Mouse (Mus musculus): ENCODE measurements at regions not wholly inside any gene's neighbourhood (a gene's known extent, or its start where the extent isn't known, plus 50 kb on each side); places are given as distances from the start of the nearest gene placed in this dataset.
A peak's percentile ranks its signal among the peaks of the same experiment; 100 is the strongest.

GRCm38 (mm10) chr9:117859580-117860045, 180.7 kb upstream of the Azi2 start:
- Histone ChIP-seq H3K4me2 (ENCODE audit: low read depth) (no peak overlapping the region), H3K79me2 (ENCODE audit: control insufficient read depth, insufficient read depth) (no peaks in the 10 kb centered on the region), H3K36me3 (ENCODE audit: control insufficient read depth, insufficient read depth) (no peaks in the 10 kb centered on the region), H3ac (ENCODE audit: control insufficient read depth, insufficient read length) (no peak overlapping the region), H3K27me3 (ENCODE audit: control insufficient read depth, insufficient read depth, insufficient read length) (no peaks in the 10 kb centered on the region), H3K4me3 (no peak overlapping the region)
- TF ChIP-seq MYOD1 (IDR thresholded peaks at IDR 0.05; ENCODE audit: control insufficient read depth in 1 of 3, insufficient read length in 2 of 3, low read depth in 2 of 3) = no peak
- TF ChIP-seq TCF3 (IDR thresholded peaks at IDR 0.05; ENCODE audit: insufficient read length, low read depth) = no peak
- no peak for TF ChIP-seq MAX (IDR thresholded peaks at IDR 0.05; ENCODE audit: low read depth)
- TF ChIP-seq SRF (IDR thresholded peaks at IDR 0.05; ENCODE audit: control insufficient read depth, insufficient read length, low read depth) = no peak
- no peak for TF ChIP-seq USF1 (IDR thresholded peaks at IDR 0.05; ENCODE audit: low read depth)
- no peak for TF ChIP-seq CEBPB (IDR thresholded peaks at IDR 0.05; ENCODE audit: insufficient read depth, poor library complexity, severe bottlenecking)
- TF ChIP-seq E2F4 (IDR thresholded peaks at IDR 0.05; ENCODE audit: insufficient read depth) = no peak
- no peak for TF ChIP-seq POLR2AphosphoS2 (IDR thresholded peaks at IDR 0.05; ENCODE audit: insufficient read length, low read depth)
- no peak for TF ChIP-seq MYOG (IDR thresholded peaks at IDR 0.05; ENCODE audit: control insufficient read depth in 1 of 3, insufficient read depth in 1 of 3, insufficient read length in 2 of 3, low read depth in 2 of 3)
- no peak for TF ChIP-seq TCF12 (IDR thresholded peaks at IDR 0.05; ENCODE audit: insufficient read depth, poor library complexity, severe bottlenecking)
- TF ChIP-seq REST (IDR thresholded peaks at IDR 0.05; ENCODE audit: insufficient read depth, insufficient read length) = no peak
- no peak for TF ChIP-seq POLR2A (IDR thresholded peaks at IDR 0.05; ENCODE audit: insufficient read length, low read depth)

GRCm38 (mm10) chr9:117843531-117843930, 196.8 kb upstream of the Azi2 start:
- H3K79me2 ChIP-seq (ENCODE audit: control insufficient read depth, insufficient read depth) = no peaks in the 10 kb centered on the region
- H3K4me2 ChIP-seq (ENCODE audit: low read depth) = no peak overlapping the region
- TF ChIP-seq CEBPB (IDR thresholded peaks at IDR 0.05; ENCODE audit: insufficient read depth, poor library complexity, severe bottlenecking) (no peak), E2F4 (IDR thresholded peaks at IDR 0.05; ENCODE audit: insufficient read depth) (no peak), SRF (IDR thresholded peaks at IDR 0.05; ENCODE audit: control insufficient read depth, insufficient read length, low read depth) (no peak), TCF3 (IDR thresholded peaks at IDR 0.05; ENCODE audit: insufficient read length, low read depth) (no peak), MYOD1 (IDR thresholded peaks at IDR 0.05; ENCODE audit: control insufficient read depth in 1 of 3, insufficient read length in 2 of 3, low read depth in 2 of 3) (no peak), MYOG (IDR thresholded peaks at IDR 0.05; ENCODE audit: control insufficient read depth in 1 of 3, insufficient read depth in 1 of 3, insufficient read length in 2 of 3, low read depth in 2 of 3) (no peak), POLR2AphosphoS2 (IDR thresholded peaks at IDR 0.05; ENCODE audit: insufficient read length, low read depth) (no peak), MAX (IDR thresholded peaks at IDR 0.05; ENCODE audit: low read depth) (no peak), USF1 (IDR thresholded peaks at IDR 0.05; ENCODE audit: low read depth) (no peak), TCF12 (IDR thresholded peaks at IDR 0.05; ENCODE audit: insufficient read depth, poor library complexity, severe bottlenecking) (no peak), REST (IDR thresholded peaks at IDR 0.05; ENCODE audit: insufficient read depth, insufficient read length) (no peak), POLR2A (IDR thresholded peaks at IDR 0.05; ENCODE audit: insufficient read length, low read depth) (no peak)
- no peak overlapping the region for H3ac ChIP-seq (ENCODE audit: control insufficient read depth, insufficient read length)
- no peak overlapping the region for H3K4me3 ChIP-seq
- H3K36me3 ChIP-seq (ENCODE audit: control insufficient read depth, insufficient read depth) = no peaks in the 10 kb centered on the region
- H3K27me3 ChIP-seq (ENCODE audit: control insufficient read depth, insufficient read depth, insufficient read length) = no peaks in the 10 kb centered on the region

DNA sequence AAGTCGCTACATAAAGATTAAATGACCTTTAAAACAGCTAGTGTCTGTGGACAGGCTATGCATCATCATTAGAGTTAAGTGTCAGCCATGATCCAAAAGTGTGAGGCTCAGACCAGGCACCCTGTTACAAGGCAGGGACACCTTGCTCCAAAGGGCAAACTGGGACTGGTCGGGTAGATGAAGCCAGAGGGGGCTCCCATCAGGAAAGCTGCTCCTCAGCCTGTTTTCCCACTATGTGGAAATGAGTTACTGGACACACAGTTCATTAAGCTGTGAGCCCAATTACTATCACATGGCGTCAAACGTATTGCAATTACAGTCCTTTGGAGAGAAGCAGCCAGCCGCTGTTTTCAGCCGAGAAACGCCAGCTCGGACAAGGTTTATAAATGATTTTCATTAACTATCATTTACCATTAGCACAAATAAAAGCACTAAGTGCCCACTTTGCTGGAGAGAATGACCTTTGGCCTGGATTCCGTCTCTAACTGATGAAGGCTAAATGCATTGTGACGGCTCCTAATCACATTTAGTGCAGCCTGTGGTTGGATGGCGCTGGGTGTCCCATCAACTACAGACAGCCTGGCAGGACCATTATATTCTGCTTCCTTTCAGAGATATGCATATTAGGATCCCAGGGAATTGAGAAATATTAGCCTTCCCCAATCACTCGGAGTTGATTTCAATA, 203.5 kb upstream of the Azi2 start:
- Histone ChIP-seq H3K79me2 (ENCODE audit: control insufficient read depth, insufficient read depth) (no peaks in the 10 kb centered on the region), H3K4me2 (ENCODE audit: low read depth) (no peak overlapping the region), H3ac (ENCODE audit: control insufficient read depth, insufficient read length) (no peak overlapping the region), H3K27me3 (ENCODE audit: control insufficient read depth, insufficient read depth, insufficient read length) (no peaks in the 10 kb centered on the region), H3K4me3 (no peak overlapping the region), H3K36me3 (ENCODE audit: control insufficient read depth, insufficient read depth) (no peaks in the 10 kb centered on the region)
- no peak for TF ChIP-seq TCF12 (IDR thresholded peaks at IDR 0.05; ENCODE audit: insufficient read depth, poor library complexity, severe bottlenecking)
- TF ChIP-seq MYOG (IDR thresholded peaks at IDR 0.05; ENCODE audit: control insufficient read depth in 1 of 3, insufficient read depth in 1 of 3, insufficient read length in 2 of 3, low read depth in 2 of 3) = no peak
- no peak for TF ChIP-seq SRF (IDR thresholded peaks at IDR 0.05; ENCODE audit: control insufficient read depth, insufficient read length, low read depth)
- no peak for TF ChIP-seq MYOD1 (IDR thresholded peaks at IDR 0.05; ENCODE audit: control insufficient read depth in 1 of 3, insufficient read length in 2 of 3, low read depth in 2 of 3)
- no peak for TF ChIP-seq TCF3 (IDR thresholded peaks at IDR 0.05; ENCODE audit: insufficient read length, low read depth)
- no peak for TF ChIP-seq POLR2A (IDR thresholded peaks at IDR 0.05; ENCODE audit: insufficient read length, low read depth)
- TF ChIP-seq MAX (IDR thresholded peaks at IDR 0.05; ENCODE audit: low read depth) = no peak
- TF ChIP-seq REST (IDR thresholded peaks at IDR 0.05; ENCODE audit: insufficient read depth, insufficient read length) = no peak
- TF ChIP-seq USF1 (IDR thresholded peaks at IDR 0.05; ENCODE audit: low read depth) = no peak
- no peak for TF ChIP-seq E2F4 (IDR thresholded peaks at IDR 0.05; ENCODE audit: insufficient read depth)
- no peak for TF ChIP-seq POLR2AphosphoS2 (IDR thresholded peaks at IDR 0.05; ENCODE audit: insufficient read length, low read depth)
- TF ChIP-seq CEBPB (IDR thresholded peaks at IDR 0.05; ENCODE audit: insufficient read depth, poor library complexity, severe bottlenecking) = no peak

DNA sequence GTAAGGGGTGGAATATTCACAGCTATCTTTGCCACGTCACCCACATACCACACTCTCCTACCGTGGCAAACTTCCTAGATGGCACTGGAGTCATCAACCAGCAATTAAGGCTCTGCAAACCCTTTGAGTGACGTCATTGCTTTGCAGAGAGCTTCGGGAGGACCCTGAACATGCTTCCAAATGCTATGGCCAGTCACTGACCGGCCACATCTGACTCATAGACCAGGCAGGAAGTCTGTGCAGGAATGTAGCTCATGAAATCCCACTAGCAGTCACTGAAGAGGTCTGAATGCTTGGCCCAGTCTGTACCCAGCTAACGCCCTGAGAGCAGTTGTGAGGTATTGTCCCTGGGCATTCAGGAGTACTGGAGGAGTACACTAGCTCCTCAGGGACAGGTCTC, 203.9 kb upstream of the Rbms3 start:
- Histone ChIP-seq H3K36me3 (ENCODE audit: control insufficient read depth, insufficient read depth) (no peaks in the 10 kb centered on the region), H3K79me2 (ENCODE audit: control insufficient read depth, insufficient read depth) (no peaks in the 10 kb centered on the region), H3ac (ENCODE audit: control insufficient read depth, insufficient read length) (no peak overlapping the region), H3K27me3 (ENCODE audit: control insufficient read depth, insufficient read depth, insufficient read length) (no peaks in the 10 kb centered on the region), H3K4me2 (ENCODE audit: low read depth) (peak overlapping the region; percentile 14), H3K4me3 (no peak overlapping the region)
- no peak for TF ChIP-seq USF1 (IDR thresholded peaks at IDR 0.05; ENCODE audit: low read depth)
- no peak for TF ChIP-seq E2F4 (IDR thresholded peaks at IDR 0.05; ENCODE audit: insufficient read depth)
- no peak for TF ChIP-seq POLR2AphosphoS2 (IDR thresholded peaks at IDR 0.05; ENCODE audit: insufficient read length, low read depth)
- TF ChIP-seq MYOG (IDR thresholded peaks at IDR 0.05; ENCODE audit: control insufficient read depth in 1 of 3, insufficient read depth in 1 of 3, insufficient read length in 2 of 3, low read depth in 2 of 3) = no peak
- TF ChIP-seq MYOD1 (IDR thresholded peaks at IDR 0.05; ENCODE audit: control insufficient read depth in 1 of 3, insufficient read length in 2 of 3, low read depth in 2 of 3) = no peak

Data from myocyte (in vitro differentiated cells).